Mouse (Mus musculus) limb, embryonic 15.5 days (tissue): ENCODE measurements around the gene Purb. TPM values are rescaled to one million over a fixed set of nuclear protein-coding genes. Genes with fewer than 3 reads are reported as not detected.

Experiments used
- ATAC-seq: fragments of 200-750 bp; cut with Nextera tagmentation; 2 replicates; pipeline ENCODE4 v1.8.0; 2017; ENCODE audit warnings: low read depth, moderate TSS enrichment; ENCODE audit not compliant: insufficient number of reproducible peaks, low FRiP score, low TSS enrichment
- H3K27ac ChIP-seq: fragments of 300-500 bp; sonication (generic); 2 replicates; pipeline ENCODE4 v1.5.1; 2015; ENCODE audit warnings: moderate library complexity, mild to moderate bottlenecking, inconsistent platforms
- H3K27me3 ChIP-seq: fragments of 300-500 bp; sonication (generic); 2 replicates; pipeline ENCODE4 v1.6.1; 2015; ENCODE audit warnings: inconsistent platforms
- H3K36me3 ChIP-seq: fragments of 300-500 bp; sonication (generic); 2 replicates; pipeline ENCODE4 v1.6.1; 2015; ENCODE audit warnings: inconsistent platforms
- H3K4me1 ChIP-seq: fragments of 300-500 bp; sonication (generic); 2 replicates; pipeline ENCODE4 v1.6.1; 2015; ENCODE audit warnings: inconsistent platforms
- H3K4me2 ChIP-seq: fragments of 300-500 bp; sonication (generic); 2 replicates; pipeline ENCODE4 v1.6.1; 2015; ENCODE audit warnings: mild to moderate bottlenecking, inconsistent platforms
- H3K4me3 ChIP-seq: fragments of 300-500 bp; sonication (generic); 2 replicates; pipeline ENCODE4 v1.5.1; 2015; ENCODE audit warnings: mild to moderate bottlenecking, inconsistent platforms
- H3K9ac ChIP-seq: fragments of 300-500 bp; sonication (generic); 2 replicates; pipeline ENCODE4 v1.6.1; 2015; ENCODE audit warnings: inconsistent platforms
- H3K9me3 ChIP-seq: fragments of 300-500 bp; sonication (generic); 2 replicates; pipeline ENCODE4 v1.6.1; 2016; ENCODE audit warnings: inconsistent platforms
- WGBS: fragments of 180-500 bp; shearing (Covaris S2); methylation state at CpG from one replicate; pipeline ENCODE4 v1.1.7; 2015; 5-methylcytosine and 5-hydroxymethylcytosine counted together
- polyA plus RNA-seq: library from polyadenylated mRNA; unstranded; fragments of >200 nt; fragmentation: Nextera tagmentation; extraction: Ambion mirVana; gene quantifications from 2 replicates; pipeline ENCODE4 v1.2.1, GENCODE M21; 2015

The Purb gene
- polyA plus RNA-seq, 1 experiment from 2014 or later, result 29.9 TPM

DNA sequence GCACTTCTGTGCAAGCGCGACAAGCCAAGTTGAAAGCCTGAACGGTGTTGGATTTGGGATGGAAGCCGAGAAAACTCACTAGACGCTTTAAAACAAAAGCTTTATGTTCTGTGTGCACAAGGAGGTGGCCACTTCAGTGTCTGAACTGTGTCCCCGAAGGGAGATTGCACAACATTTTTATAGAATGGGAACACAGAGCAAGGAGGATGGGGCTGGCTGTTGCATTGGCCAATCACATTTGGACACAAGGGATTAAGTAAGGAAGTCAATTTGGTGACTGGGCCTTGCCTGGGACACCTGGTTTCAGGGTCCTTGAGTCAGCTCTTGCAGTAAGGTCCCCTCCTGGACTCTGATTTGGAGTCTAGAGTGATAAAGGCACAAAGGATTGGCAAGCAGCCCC, 29.0 kb upstream of the Purb start:
- Histone ChIP-seq H3K4me2 (no peak overlapping the region), H3K27ac (no peak overlapping the region), H3K27me3 (no peaks in the 10 kb centered on the region), H3K9me3 (no peaks in the 10 kb centered on the region), H3K9ac (no peak overlapping the region), H3K4me1 (no peaks in the 10 kb centered on the region), H3K36me3 (no peaks in the 10 kb centered on the region), H3K4me3 (no peak overlapping the region)
- ATAC-seq, result no peak
- WGBS, result 82% methylated on average over 6 of the region's 6 CpGs

DNA sequence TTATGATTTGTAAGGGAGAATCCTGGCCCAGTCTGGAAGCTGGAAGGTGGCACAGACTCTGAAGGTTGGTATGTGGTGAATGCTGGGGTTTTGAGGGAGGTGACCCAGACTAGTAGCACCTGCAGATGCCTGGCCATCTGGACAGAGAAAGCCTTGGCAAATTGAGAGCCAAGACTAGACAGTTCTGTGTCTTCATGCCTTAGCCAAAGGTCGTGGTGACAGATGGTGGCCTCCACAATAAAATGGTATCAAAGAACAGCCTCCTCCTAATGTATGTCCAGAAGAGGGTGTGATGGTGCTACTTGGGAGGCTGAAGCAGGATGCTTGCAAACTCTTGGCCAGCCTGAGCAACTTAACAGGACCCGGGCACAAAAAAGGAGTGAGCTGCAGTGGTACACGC, 28.5 kb upstream of the Purb start:
- no peaks in the 10 kb centered on the region for H3K4me1 ChIP-seq
- no peak overlapping the region for H3K4me3 ChIP-seq
- no peak overlapping the region for H3K9ac ChIP-seq
- ATAC-seq, result no peak
- WGBS, result 74% methylated on average over 3 of the region's 3 CpGs
- no peaks in the 10 kb centered on the region for H3K9me3 ChIP-seq
- H3K36me3 ChIP-seq, result no peaks in the 10 kb centered on the region
- no peak overlapping the region for H3K4me2 ChIP-seq
- H3K27me3 ChIP-seq, result no peaks in the 10 kb centered on the region
- H3K27ac ChIP-seq, result no peak overlapping the region

- 0 out of 2 replicates have a peak, but pooled peaks cover 2% of the 10 kb centered on the region for H3K4me1 ChIP-seq
- no peak overlapping the region for H3K4me3 ChIP-seq
- no peak for ATAC-seq
- no peaks in the 10 kb centered on the region for H3K36me3 ChIP-seq
- H3K9ac ChIP-seq, result no peak overlapping the region
- no peaks in the 10 kb centered on the region for H3K9me3 ChIP-seq
- no peaks in the 10 kb centered on the region for H3K27me3 ChIP-seq
- H3K4me2 ChIP-seq, result no peak overlapping the region
- WGBS, result 98% methylated on average over 2 of the region's 2 CpGs
- H3K27ac ChIP-seq, result no peak overlapping the region
Measured at GRCm38 (mm10) chr11:6502506-6502905, 26.8 kb upstream of the Purb start.

DNA sequence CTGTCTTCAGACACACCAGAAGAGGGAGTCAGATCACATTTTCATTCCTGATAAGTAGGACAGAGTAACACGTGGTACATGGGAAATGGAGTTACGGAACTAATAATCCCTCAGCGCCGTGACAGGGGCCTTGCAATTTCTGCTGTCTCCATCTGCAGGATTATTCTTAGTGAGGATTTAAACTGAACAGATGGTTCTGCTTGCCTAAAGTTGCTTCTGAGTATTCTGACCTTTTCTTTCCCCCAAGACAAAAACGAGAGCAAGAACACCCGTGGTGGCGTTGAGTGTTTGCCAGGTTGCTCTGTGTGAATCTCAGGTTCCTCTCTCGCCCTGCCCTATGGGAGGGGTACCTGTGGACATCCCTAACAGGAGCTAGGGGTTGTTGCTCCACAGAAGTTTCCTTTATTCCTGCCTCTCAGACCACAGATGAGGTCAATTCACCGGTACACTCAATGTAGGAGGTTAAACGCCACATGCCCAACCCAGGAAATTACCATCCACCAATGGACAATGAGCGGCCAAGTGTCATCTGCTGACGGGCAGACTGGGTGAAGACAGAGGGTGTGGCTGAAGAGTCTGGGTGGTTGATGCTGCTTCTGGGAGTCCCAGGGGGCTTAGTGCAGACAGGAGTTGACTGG, 21.7 kb upstream of the Purb start:
- Histone ChIP-seq H3K4me2 (no peak overlapping the region), H3K27me3 (no peaks in the 10 kb centered on the region)
- 75% methylated on average over 12 of the region's 12 CpGs for WGBS

DNA sequence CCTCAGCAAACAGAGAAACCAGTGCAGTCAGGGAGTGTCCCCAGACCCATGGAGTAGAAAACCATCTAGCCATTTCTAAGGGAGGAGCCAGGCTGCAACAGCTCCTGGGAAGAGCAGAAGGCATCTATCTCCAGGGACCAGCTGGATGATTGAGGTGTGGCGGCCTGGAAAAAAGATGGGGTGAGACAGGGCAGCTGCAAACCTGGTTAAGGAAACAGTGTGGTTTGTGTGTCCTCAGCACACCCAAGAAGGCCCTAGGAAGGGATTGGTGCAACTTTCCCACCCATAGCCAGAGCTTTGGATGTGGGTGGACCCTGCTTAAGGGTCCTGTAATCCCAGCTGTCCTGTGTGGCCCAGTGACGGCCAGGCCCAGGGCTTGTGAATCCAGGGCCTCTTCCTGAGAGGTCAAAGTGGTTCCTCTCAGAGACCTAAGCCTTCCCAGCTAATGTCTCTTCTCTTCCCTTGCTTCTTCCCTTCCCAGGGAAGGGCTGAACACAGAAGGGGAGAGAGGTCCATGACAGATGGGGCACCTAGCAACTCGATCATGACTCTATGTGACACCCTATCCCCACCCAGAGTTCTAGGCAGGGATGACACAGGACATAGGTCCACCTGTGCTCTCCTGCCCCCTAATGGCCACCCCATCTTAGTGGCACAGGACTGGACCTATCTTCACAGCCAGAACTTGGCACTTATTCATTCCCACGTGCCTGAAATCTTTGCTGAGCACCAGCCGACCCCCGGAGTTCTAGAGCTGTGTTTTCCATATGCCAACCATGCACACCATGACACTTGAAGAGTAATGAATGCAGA, 14.2 kb upstream of the Purb start:
- Histone ChIP-seq H3K4me3 (no peak overlapping the region), H3K27ac (no peak overlapping the region), H3K9ac (no peak overlapping the region), H3K36me3 (no peaks in the 10 kb centered on the region), H3K27me3 (no peaks in the 10 kb centered on the region), H3K9me3 (no peaks in the 10 kb centered on the region), H3K4me2 (no peak overlapping the region), H3K4me1 (no peaks in the 10 kb centered on the region)
- ATAC-seq, result no peak
- WGBS, result 51% methylated on average over 6 of the region's 6 CpGs

More for the DNA sequence above, 21.7 kb upstream of the Purb start:
- H3K36me3 ChIP-seq, result no peaks in the 10 kb centered on the region
- H3K4me3 ChIP-seq, result no peak overlapping the region
- H3K9ac ChIP-seq, result no peak overlapping the region
- no peak for ATAC-seq
- no peak overlapping the region for H3K27ac ChIP-seq
- no peaks in the 10 kb centered on the region for H3K9me3 ChIP-seq
- 0 out of 2 replicates have a peak, but pooled peaks cover 2% of the 10 kb centered on the region for H3K4me1 ChIP-seq

DNA sequence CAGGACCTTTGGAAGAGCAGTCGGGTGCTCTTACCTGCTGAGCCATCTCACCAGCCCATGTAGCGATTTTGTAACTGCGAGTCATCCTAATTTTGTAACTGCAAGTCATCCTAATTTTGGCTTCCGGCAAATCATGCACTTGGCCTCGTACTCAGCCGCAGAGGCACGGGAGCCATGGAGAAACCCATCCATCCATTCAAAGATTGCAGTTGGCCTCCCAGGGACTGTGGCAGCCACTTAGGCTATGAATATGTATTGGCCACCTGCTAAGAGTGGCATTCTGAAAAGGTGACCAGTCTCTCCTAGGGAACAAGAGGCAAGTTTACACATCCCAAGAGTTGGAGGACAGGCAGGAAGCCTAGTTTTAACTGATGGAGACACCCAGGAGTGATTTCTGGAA, 13.5 kb upstream of the Purb start:
- H3K4me2 ChIP-seq, result no peak overlapping the region
- no peaks in the 10 kb centered on the region for H3K27me3 ChIP-seq
- H3K27ac ChIP-seq, result no peak overlapping the region
- no peak overlapping the region for H3K9ac ChIP-seq
- ATAC-seq, result no peak
- H3K9me3 ChIP-seq, result no peaks in the 10 kb centered on the region
- no peaks in the 10 kb centered on the region for H3K4me1 ChIP-seq
- H3K4me3 ChIP-seq, result no peak overlapping the region
- H3K36me3 ChIP-seq, result no peaks in the 10 kb centered on the region
- 94% methylated on average over 7 of the region's 7 CpGs for WGBS

GRCm38 (mm10) chr11:6488041-6488684, 12.4 kb upstream of the Purb start:
- no peak for ATAC-seq

GRCm38 (mm10) chr11:6487496-6487895, 11.8 kb upstream of the Purb start:
- no peak overlapping the region for H3K9ac ChIP-seq
- no peaks in the 10 kb centered on the region for H3K36me3 ChIP-seq
- H3K4me1 ChIP-seq, result no peaks in the 10 kb centered on the region
- H3K27ac ChIP-seq, result no peak overlapping the region
- no peak overlapping the region for H3K4me3 ChIP-seq
- H3K27me3 ChIP-seq, result no peaks in the 10 kb centered on the region
- WGBS, result 50% methylated on average over 7 of the region's 7 CpGs
- H3K9me3 ChIP-seq, result no peaks in the 10 kb centered on the region
- ATAC-seq, result no peak
- H3K4me2 ChIP-seq, result no peak overlapping the region

More at GRCm38 (mm10) chr11:6488041-6488684, 12.4 kb upstream of the Purb start:
- Histone ChIP-seq H3K36me3 (no peaks in the 10 kb centered on the region), H3K4me3 (no peak overlapping the region), H3K9me3 (no peaks in the 10 kb centered on the region), H3K4me2 (no peak overlapping the region), H3K27ac (no peak overlapping the region), H3K9ac (no peak overlapping the region), H3K27me3 (no peaks in the 10 kb centered on the region), H3K4me1 (no peaks in the 10 kb centered on the region)
- WGBS, result 92% methylated on average over 5 of the region's 5 CpGs

GRCm38 (mm10) chr11:6486916-6487315, 11.2 kb upstream of the Purb start:
- no peaks in the 10 kb centered on the region for H3K36me3 ChIP-seq
- H3K4me2 ChIP-seq, result no peak overlapping the region
- H3K27ac ChIP-seq, result no peak overlapping the region
- H3K4me3 ChIP-seq, result no peak overlapping the region
- no peaks in the 10 kb centered on the region for H3K9me3 ChIP-seq
- ATAC-seq, result no peak
- no peak overlapping the region for H3K9ac ChIP-seq
- no peaks in the 10 kb centered on the region for H3K27me3 ChIP-seq
- WGBS, result 58% methylated on average over 6 of the region's 6 CpGs
- no peaks in the 10 kb centered on the region for H3K4me1 ChIP-seq

GRCm38 (mm10) chr11:6484244-6484959, 8.7 kb upstream of the Purb start:
- H3K27ac ChIP-seq, result no peak overlapping the region
- no peak for ATAC-seq
- no peaks in the 10 kb centered on the region for H3K36me3 ChIP-seq
- no peak overlapping the region for H3K4me2 ChIP-seq
- H3K4me3 ChIP-seq, result no peak overlapping the region
- no peaks in the 10 kb centered on the region for H3K27me3 ChIP-seq
- H3K9ac ChIP-seq, result no peak overlapping the region
- H3K4me1 ChIP-seq, result no peaks in the 10 kb centered on the region
- 50% methylated on average over 3 of the region's 3 CpGs for WGBS
- no peaks in the 10 kb centered on the region for H3K9me3 ChIP-seq

DNA sequence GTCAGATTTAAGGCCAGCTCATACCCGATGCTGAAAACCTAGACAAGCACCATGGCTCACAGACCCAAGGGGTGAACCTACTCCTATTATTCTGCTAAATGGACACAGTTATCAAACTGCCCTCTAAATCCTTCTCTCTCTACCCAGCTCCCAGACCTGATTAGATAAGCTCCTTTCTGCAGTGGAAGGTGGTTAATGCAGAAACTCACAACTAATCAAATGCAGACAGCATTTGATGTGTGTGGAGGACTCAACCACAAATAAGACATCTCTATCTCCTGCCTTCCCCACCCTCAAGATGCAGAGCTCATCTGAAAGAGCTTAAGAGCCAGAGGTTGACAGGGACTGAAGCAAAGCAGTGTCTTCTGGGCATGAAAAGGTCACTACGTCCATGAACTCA, 7.4 kb upstream of the Purb start:
- no peak for ATAC-seq
- H3K27me3 ChIP-seq, result no peaks in the 10 kb centered on the region
- H3K4me3 ChIP-seq, result no peak overlapping the region
- H3K9ac ChIP-seq, result no peak overlapping the region
- H3K9me3 ChIP-seq, result no peaks in the 10 kb centered on the region
- H3K4me1 ChIP-seq, result no peaks in the 10 kb centered on the region
- no peak overlapping the region for H3K4me2 ChIP-seq
- H3K36me3 ChIP-seq, result no peaks in the 10 kb centered on the region
- 85% methylated on average over 2 of the region's 2 CpGs for WGBS
- H3K27ac ChIP-seq, result no peak overlapping the region
